Mouse (Mus musculus): ENCODE measurements around the gene Pym1. TPM values are rescaled to one million over a fixed set of nuclear protein-coding genes. Genes with fewer than 3 reads are reported as not detected.

Gene Pym1
- polyA plus RNA-seq, 1 experiment from 2014 or later, result 27.2 TPM

GRCm38 (mm10) chr10:128794391-128794790 lies 46.7 kb downstream of the Pym1 start:
- Histone ChIP-seq H3K4me1 (ENCODE audit: control insufficient read depth, insufficient read depth, low read length) (no peaks in the 10 kb centered on the region), H3K4me2 (no peak overlapping the region), H3K27ac (ENCODE audit: low read depth, low read length) (no peak overlapping the region), H3K4me3 (ENCODE audit: low read depth, low read length) (no peak overlapping the region), H3K9me3 (replicated peaks; ENCODE audit: control insufficient read depth, low read length) (no peaks in the 10 kb centered on the region), H3K27me3 (ENCODE audit: control insufficient read depth, insufficient read depth, low read length) (no peaks in the 10 kb centered on the region), H3K36me3 (ENCODE audit: control insufficient read depth, insufficient read depth, low read length) (no peaks in the 10 kb centered on the region), H3K9ac (ENCODE audit: low read depth, low read length) (no peak overlapping the region)
- ATAC-seq (replicated peaks; ENCODE audit: insufficient number of reproducible peaks, low FRiP score, low TSS enrichment), result no peak
- WGBS (ENCODE audit: insufficient replicate concordance), result 85% methylated on average over 5 of the region's 5 CpGs

DNA sequence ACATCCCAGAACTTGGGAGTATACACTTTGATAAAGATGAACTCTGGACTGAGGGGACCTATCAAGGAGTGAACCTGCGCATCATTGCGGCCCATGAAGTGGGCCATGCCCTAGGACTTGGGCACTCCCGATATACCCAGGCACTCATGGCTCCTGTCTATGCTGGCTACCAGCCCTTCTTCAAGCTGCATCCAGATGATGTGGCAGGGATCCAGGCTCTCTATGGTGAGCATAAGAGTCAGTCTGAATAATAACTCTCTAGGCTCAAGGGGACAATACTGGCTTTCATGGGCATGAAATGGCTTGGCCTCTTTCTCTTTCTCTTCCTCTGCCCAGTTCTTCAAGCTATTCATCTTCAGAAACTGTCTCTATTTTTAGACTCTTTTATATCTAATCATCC lies 47.9 kb downstream of the Pym1 start:
- Histone ChIP-seq H3K27ac (ENCODE audit: low read depth, low read length) (no peak overlapping the region), H3K9ac (ENCODE audit: low read depth, low read length) (no peak overlapping the region), H3K4me3 (ENCODE audit: low read depth, low read length) (no peak overlapping the region), H3K36me3 (ENCODE audit: control insufficient read depth, insufficient read depth, low read length) (no peaks in the 10 kb centered on the region), H3K4me1 (ENCODE audit: control insufficient read depth, insufficient read depth, low read length) (no peaks in the 10 kb centered on the region), H3K27me3 (ENCODE audit: control insufficient read depth, insufficient read depth, low read length) (no peaks in the 10 kb centered on the region), H3K9me3 (replicated peaks; ENCODE audit: control insufficient read depth, low read length) (no peaks in the 10 kb centered on the region), H3K4me2 (no peak overlapping the region)
- WGBS (ENCODE audit: insufficient replicate concordance), result 93% methylated on average over 3 of the region's 3 CpGs
- no peak for ATAC-seq (replicated peaks; ENCODE audit: insufficient number of reproducible peaks, low FRiP score, low TSS enrichment)

- Histone ChIP-seq H3K27ac (ENCODE audit: low read depth, low read length) (no peak overlapping the region), H3K4me2 (no peak overlapping the region), H3K9me3 (replicated peaks; ENCODE audit: control insufficient read depth, low read length) (no peaks in the 10 kb centered on the region), H3K36me3 (ENCODE audit: control insufficient read depth, insufficient read depth, low read length) (no peaks in the 10 kb centered on the region), H3K9ac (ENCODE audit: low read depth, low read length) (no peak overlapping the region), H3K4me1 (ENCODE audit: control insufficient read depth, insufficient read depth, low read length) (no peaks in the 10 kb centered on the region), H3K4me3 (ENCODE audit: low read depth, low read length) (no peak overlapping the region), H3K27me3 (ENCODE audit: control insufficient read depth, insufficient read depth, low read length) (no peaks in the 10 kb centered on the region)
- 80% methylated on average over 8 of the region's 8 CpGs for WGBS (ENCODE audit: insufficient replicate concordance)
- ATAC-seq (replicated peaks; ENCODE audit: insufficient number of reproducible peaks, low FRiP score, low TSS enrichment), result no peak
Measured at GRCm38 (mm10) chr10:128798676-128799075, 51.0 kb downstream of the Pym1 start.

GRCm38 (mm10) chr10:128801981-128802495 lies 54.3 kb downstream of the Pym1 start:
- Histone ChIP-seq H3K27me3 (ENCODE audit: control insufficient read depth, insufficient read depth, low read length) (no peaks in the 10 kb centered on the region), H3K4me3 (ENCODE audit: low read depth, low read length) (0 out of 2 replicates have a peak overlapping the region, but pooled peaks have one; percentile 5), H3K27ac (ENCODE audit: low read depth, low read length) (no peak overlapping the region), H3K9ac (ENCODE audit: low read depth, low read length) (no peak overlapping the region), H3K36me3 (ENCODE audit: control insufficient read depth, insufficient read depth, low read length) (no peaks in the 10 kb centered on the region), H3K4me2 (0 out of 2 replicates have a peak overlapping the region, but pooled peaks have one; percentile 70), H3K4me1 (ENCODE audit: control insufficient read depth, insufficient read depth, low read length) (peaks cover 11% of the 10 kb centered on the region), H3K9me3 (replicated peaks; ENCODE audit: control insufficient read depth, low read length) (no peaks in the 10 kb centered on the region)
- WGBS (ENCODE audit: insufficient replicate concordance), result 83% methylated on average over 16 of the region's 16 CpGs
- no peak for ATAC-seq (replicated peaks; ENCODE audit: insufficient number of reproducible peaks, low FRiP score, low TSS enrichment)

DNA sequence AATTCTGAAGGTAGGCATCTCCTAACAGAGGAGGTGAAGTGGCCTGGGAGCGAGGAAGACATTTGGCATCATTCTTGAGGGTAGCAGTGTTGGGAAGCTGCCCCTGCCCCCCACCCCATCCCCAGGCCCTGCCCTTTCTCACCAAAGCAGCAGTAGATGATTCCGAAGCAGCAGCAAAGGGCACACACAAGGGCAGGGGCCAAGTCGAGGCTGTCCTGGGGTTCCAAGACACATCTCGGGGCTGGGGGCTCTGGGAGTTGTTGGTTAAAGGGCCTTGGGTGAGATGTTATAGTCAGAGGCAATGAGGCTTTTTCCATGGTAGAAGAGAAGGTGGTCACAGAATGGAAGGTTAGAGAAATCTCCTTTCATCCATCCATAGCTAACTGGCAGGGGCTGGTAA lies 55.3 kb downstream of the Pym1 start:
- no peaks in the 10 kb centered on the region for H3K9me3 ChIP-seq (replicated peaks; ENCODE audit: control insufficient read depth, low read length)
- H3K4me1 ChIP-seq (ENCODE audit: control insufficient read depth, insufficient read depth, low read length), result peaks cover 21% of the 10 kb centered on the region
- H3K9ac ChIP-seq (ENCODE audit: low read depth, low read length), result no peak overlapping the region
- H3K27me3 ChIP-seq (ENCODE audit: control insufficient read depth, insufficient read depth, low read length), result no peaks in the 10 kb centered on the region
- H3K36me3 ChIP-seq (ENCODE audit: control insufficient read depth, insufficient read depth, low read length), result no peaks in the 10 kb centered on the region
- no peak overlapping the region for H3K27ac ChIP-seq (ENCODE audit: low read depth, low read length)
- 60% methylated on average over 4 of the region's 4 CpGs for WGBS (ENCODE audit: insufficient replicate concordance)
- peak overlapping the region; percentile 87 for H3K4me3 ChIP-seq (ENCODE audit: low read depth, low read length)
- ATAC-seq (replicated peaks; ENCODE audit: insufficient number of reproducible peaks, low FRiP score, low TSS enrichment), result no peak
- peak overlapping the region; percentile 70 for H3K4me2 ChIP-seq

- peak overlapping the region; percentile 70 for H3K4me2 ChIP-seq
- H3K27ac ChIP-seq (ENCODE audit: low read depth, low read length), result peak overlapping the region; percentile 98
- WGBS (ENCODE audit: insufficient replicate concordance), result 15% methylated on average over 6 of the region's 6 CpGs
- ATAC-seq (replicated peaks; ENCODE audit: insufficient number of reproducible peaks, low FRiP score, low TSS enrichment), result no peak
- no peaks in the 10 kb centered on the region for H3K36me3 ChIP-seq (ENCODE audit: control insufficient read depth, insufficient read depth, low read length)
- H3K9me3 ChIP-seq (replicated peaks; ENCODE audit: control insufficient read depth, low read length), result no peaks in the 10 kb centered on the region
- peaks cover 21% of the 10 kb centered on the region for H3K4me1 ChIP-seq (ENCODE audit: control insufficient read depth, insufficient read depth, low read length)
- H3K4me3 ChIP-seq (ENCODE audit: low read depth, low read length), result peak overlapping the region; percentile 87
- H3K27me3 ChIP-seq (ENCODE audit: control insufficient read depth, insufficient read depth, low read length), result no peaks in the 10 kb centered on the region
- H3K9ac ChIP-seq (ENCODE audit: low read depth, low read length), result peak overlapping the region; percentile 94
Measured at GRCm38 (mm10) chr10:128803361-128803760, 55.7 kb downstream of the Pym1 start.

DNA sequence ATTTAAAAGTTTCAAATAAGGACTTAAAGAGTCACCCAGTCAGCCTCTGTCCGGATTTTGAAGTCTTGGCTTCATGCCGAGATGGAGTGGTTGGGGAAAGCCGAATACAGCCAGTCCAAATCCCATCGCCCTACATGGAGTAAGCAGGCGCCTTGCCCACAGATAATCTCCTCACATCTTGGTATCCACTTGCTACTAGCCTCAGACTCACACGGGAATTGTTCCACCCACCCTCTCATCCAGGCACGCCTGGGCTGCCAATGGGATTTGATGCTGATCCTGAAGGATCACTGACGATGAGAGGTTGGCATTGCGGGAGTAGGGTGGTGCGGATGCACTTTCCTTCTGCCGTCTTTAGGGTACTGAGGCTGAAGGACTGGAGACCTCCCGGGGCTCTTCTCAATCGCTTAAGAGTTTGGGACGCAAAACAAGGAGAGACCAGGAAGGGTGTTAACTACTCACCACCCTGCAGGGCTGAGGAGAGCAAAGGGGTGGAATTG lies 56.1 kb downstream of the Pym1 start, which contains the start of gene Dnajc14:
Gene Dnajc14, plus strand, starts transcription at position 292 of the 500 bp plus-strand sequence.
- peak within 1 kb of the TSS; percentile 87 for H3K4me3 ChIP-seq (ENCODE audit: low read depth, low read length)
- no peaks in the 10 kb centered on the region for H3K27me3 ChIP-seq (ENCODE audit: control insufficient read depth, insufficient read depth, low read length)
- 0 out of 2 replicates have a peak, but pooled peaks cover 3% of the 10 kb centered on the region for H3K36me3 ChIP-seq (ENCODE audit: control insufficient read depth, insufficient read depth, low read length)
- WGBS (ENCODE audit: insufficient replicate concordance), result under 1% methylated on average over 14 of the region's 14 CpGs
- H3K27ac ChIP-seq (ENCODE audit: low read depth, low read length), result peak within 1 kb of the TSS; percentile 98
- H3K4me2 ChIP-seq, result peak within 1 kb of the TSS; percentile 70
- peak within 1 kb of the TSS; percentile 94 for H3K9ac ChIP-seq (ENCODE audit: low read depth, low read length)
- H3K4me1 ChIP-seq (ENCODE audit: control insufficient read depth, insufficient read depth, low read length), result peaks cover 24% of the 10 kb centered on the region
- ATAC-seq (replicated peaks; ENCODE audit: insufficient number of reproducible peaks, low FRiP score, low TSS enrichment), result 0 out of 2 replicates have a peak, but pooled peaks have one; percentile 23
- H3K9me3 ChIP-seq (replicated peaks; ENCODE audit: control insufficient read depth, low read length), result no peaks in the 10 kb centered on the region

- peaks cover 28% of the 10 kb centered on the region for H3K4me1 ChIP-seq (ENCODE audit: control insufficient read depth, insufficient read depth, low read length)
- WGBS (ENCODE audit: insufficient replicate concordance), result under 1% methylated on average over 27 of the region's 28 CpGs
- no peaks in the 10 kb centered on the region for H3K9me3 ChIP-seq (replicated peaks; ENCODE audit: control insufficient read depth, low read length)
- peak within 1 kb of the TSS; percentile 70 for H3K4me2 ChIP-seq
- peak within 1 kb of the TSS; percentile 94 for H3K9ac ChIP-seq (ENCODE audit: low read depth, low read length)
- H3K4me3 ChIP-seq (ENCODE audit: low read depth, low read length), result peak within 1 kb of the TSS; percentile 87
- 0 out of 2 replicates have a peak, but pooled peaks cover 4% of the 10 kb centered on the region for H3K36me3 ChIP-seq (ENCODE audit: control insufficient read depth, insufficient read depth, low read length)
- no peaks in the 10 kb centered on the region for H3K27me3 ChIP-seq (ENCODE audit: control insufficient read depth, insufficient read depth, low read length)
- H3K27ac ChIP-seq (ENCODE audit: low read depth, low read length), result peak within 1 kb of the TSS; percentile 98
- ATAC-seq (replicated peaks; ENCODE audit: insufficient number of reproducible peaks, low FRiP score, low TSS enrichment), result peak; percentile 61
Measured at GRCm38 (mm10) chr10:128804271-128805091, 56.8 kb downstream of the Pym1 start, which contains the start of gene Tmem198b. TSS of gene Tmem198b (minus strand) at chr10:128804370.
